Mouse (Mus musculus) limb, embryonic 11.5 days (tissue): ENCODE measurements at regions not wholly inside any gene's neighbourhood (a gene's known extent, or its start where the extent isn't known, plus 50 kb on each side); places are given as distances from the start of the nearest gene placed in this dataset.

Experiments
- ATAC-seq: fragments of 200-750 bp; cut with Nextera tagmentation; 2 replicates; pipeline ENCODE4 v1.8.0; 2017; ENCODE audit warnings: low read depth; ENCODE audit not compliant: insufficient number of reproducible peaks, low FRiP score, low TSS enrichment
- DNase-seq: peaks from one replicate; pipeline ENCODE4 v3.0.0-alpha.2; 2015; ENCODE audit warnings: low spot score
- H3K27ac ChIP-seq: fragments of 300-500 bp; sonication (generic); replicated peaks from 2 replicates; pipeline ENCODE4 v1.5.1; 2014; ENCODE audit warnings: low read depth, mild to moderate bottlenecking, low read length
- H3K27me3 ChIP-seq: fragments of 300-500 bp; sonication (generic); 2 replicates; pipeline ENCODE4 v1.6.1; 2014; ENCODE audit warnings: mild to moderate bottlenecking, low read length, mixed read lengths; ENCODE audit not compliant: control insufficient read depth, insufficient read depth
- H3K36me3 ChIP-seq: fragments of 300-500 bp; sonication (generic); 2 replicates; pipeline ENCODE4 v1.6.1; 2014; ENCODE audit warnings: mild to moderate bottlenecking, low read length, moderate library complexity, mixed read lengths; ENCODE audit not compliant: control insufficient read depth, insufficient read depth
- H3K4me1 ChIP-seq: fragments of 300-500 bp; sonication (generic); 2 replicates; pipeline ENCODE4 v1.6.1; 2014; ENCODE audit warnings: low read length, mixed read lengths; ENCODE audit not compliant: control insufficient read depth, insufficient read depth
- H3K4me2 ChIP-seq: fragments of 300-500 bp; sonication (generic); 2 replicates; pipeline ENCODE4 v1.6.1; 2014; ENCODE audit warnings: low read depth, mild to moderate bottlenecking, moderate library complexity; ENCODE audit not compliant: severe bottlenecking
- H3K4me3 ChIP-seq: fragments of 300-500 bp; sonication (generic); 2 replicates; pipeline ENCODE4 v1.5.1; 2014; ENCODE audit warnings: low read depth, low read length
- H3K9ac ChIP-seq: fragments of 300-500 bp; sonication (generic); 2 replicates; pipeline ENCODE4 v1.6.1; 2014; ENCODE audit warnings: mild to moderate bottlenecking, low read length
- H3K9me3 ChIP-seq: fragments of 300-500 bp; sonication (generic); 2 replicates; pipeline ENCODE4 v1.6.1; 2016; ENCODE audit warnings: low read length; ENCODE audit not compliant: control insufficient read depth

DNA sequence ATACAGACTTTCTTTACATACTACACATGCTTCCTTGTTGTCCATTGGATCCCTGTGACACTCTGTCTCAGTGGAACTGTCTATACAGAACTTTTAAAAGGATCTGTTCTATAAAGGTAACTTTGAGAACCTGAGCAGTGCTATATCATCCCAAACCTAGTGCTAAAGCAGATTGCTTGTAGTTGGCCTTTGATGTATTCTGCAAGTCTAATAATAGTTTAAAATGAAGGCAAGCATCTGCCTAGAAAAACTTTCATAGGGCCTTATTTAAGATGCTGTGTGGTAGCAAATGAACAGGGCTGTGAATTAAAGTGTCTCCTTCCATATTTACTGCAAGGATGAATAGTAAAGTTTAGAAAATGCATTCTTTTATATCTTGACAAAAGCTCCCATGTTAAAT, 52.1 kb upstream of the Flrt2 start:
- no peaks in the 10 kb centered on the region for H3K4me1 ChIP-seq
- H3K9me3 ChIP-seq, result no peaks in the 10 kb centered on the region
- H3K4me3 ChIP-seq, result no peak overlapping the region
- H3K27ac ChIP-seq, result no peak overlapping the region
- no peaks in the 10 kb centered on the region for H3K27me3 ChIP-seq
- ATAC-seq (no peak), DNase-seq (no peak)
- no peaks in the 10 kb centered on the region for H3K36me3 ChIP-seq
- H3K9ac ChIP-seq, result no peak overlapping the region
- no peak overlapping the region for H3K4me2 ChIP-seq

DNA sequence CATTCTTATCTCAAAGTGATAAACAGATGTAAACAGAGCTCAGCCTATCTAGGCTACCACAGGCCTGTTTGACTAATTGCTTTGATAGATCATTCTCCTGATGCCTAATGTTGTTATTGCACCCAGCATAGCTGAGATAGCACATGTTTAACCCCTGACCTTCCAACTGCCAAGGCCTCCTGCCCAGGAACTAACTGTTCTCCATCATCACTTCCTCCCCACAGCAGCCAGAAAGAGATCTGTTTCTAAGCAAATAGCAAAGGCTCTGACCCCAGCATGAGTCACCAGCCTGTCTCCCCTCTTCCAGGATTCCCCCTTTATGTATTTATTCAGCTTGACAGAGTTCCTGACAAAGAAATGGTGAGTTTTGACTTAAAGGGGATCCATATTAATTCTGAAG, 50.4 kb upstream of the Flrt2 start:
- DNase-seq (no peak), ATAC-seq (no peak)
- no peaks in the 10 kb centered on the region for H3K27me3 ChIP-seq
- no peak overlapping the region for H3K27ac ChIP-seq
- no peak overlapping the region for H3K9ac ChIP-seq
- H3K4me2 ChIP-seq, result no peak overlapping the region
- H3K4me3 ChIP-seq, result no peak overlapping the region
- H3K9me3 ChIP-seq, result no peaks in the 10 kb centered on the region
- no peaks in the 10 kb centered on the region for H3K4me1 ChIP-seq
- H3K36me3 ChIP-seq, result no peaks in the 10 kb centered on the region
